Mouse (Mus musculus): ENCODE results near the gene Ciapin1.

Ciapin1 gene

GRCm38 (mm10) chr8:94778036-94778435 is 60.1 kb downstream of the Ciapin1 start:
- no peak for DNase-seq

GRCm38 (mm10) chr8:94776346-94776745 is 61.8 kb downstream of the Ciapin1 start:
- DNase-seq: no peak

- DNase-seq: no peak
Observed at GRCm38 (mm10) chr8:94774601-94775000, 63.6 kb downstream of the Ciapin1 start.

- no peak for DNase-seq
Observed at GRCm38 (mm10) chr8:94773700-94774171, 64.4 kb downstream of the Ciapin1 start.

- DNase-seq: no peak
Observed at GRCm38 (mm10) chr8:94773048-94773447, 65.1 kb downstream of the Ciapin1 start.

GRCm38 (mm10) chr8:94771941-94772670 is 66.1 kb downstream of the Ciapin1 start, which contains the start of gene Cx3cl1:
Cx3cl1 (plus strand) TSS chr8:94772009.
- DNase-seq: peak; percentile 10 to 11

GRCm38 (mm10) chr8:94770945-94771344 is 67.2 kb downstream of the Ciapin1 start:
- DNase-seq: no peak

Measured in thymus, postnatal 36 days (tissue).